Mouse (Mus musculus) adrenal gland, postnatal 25 days (tissue): ENCODE measurements around the gene Arntl. TPM values are rescaled to one million over a fixed set of nuclear protein-coding genes. Genes with fewer than 3 reads are reported as not detected.
"Not testable (repeated sequence)": the region's sequence is repeated elsewhere in the genome, so short reads cannot be mapped to it uniquely, and the experiment has no call there.

Source experiments
- DNase-seq: peaks from one replicate; pipeline ENCODE4 v3.0.0; 2021; ENCODE audit warnings: mixed read lengths
- total RNA-seq: library from RNA; stranded (reverse); gene quantifications from 2 replicates; pipeline ENCODE4 v1.2.3, GENCODE M21; 2021

Arntl gene
- total RNA-seq, 1 experiment from 2014 or later = 5.4 TPM

- DNase-seq = no peak
Observed at GRCm38 (mm10) chr7:113251554-113251953, 44.3 kb downstream of the Arntl start.

DNA sequence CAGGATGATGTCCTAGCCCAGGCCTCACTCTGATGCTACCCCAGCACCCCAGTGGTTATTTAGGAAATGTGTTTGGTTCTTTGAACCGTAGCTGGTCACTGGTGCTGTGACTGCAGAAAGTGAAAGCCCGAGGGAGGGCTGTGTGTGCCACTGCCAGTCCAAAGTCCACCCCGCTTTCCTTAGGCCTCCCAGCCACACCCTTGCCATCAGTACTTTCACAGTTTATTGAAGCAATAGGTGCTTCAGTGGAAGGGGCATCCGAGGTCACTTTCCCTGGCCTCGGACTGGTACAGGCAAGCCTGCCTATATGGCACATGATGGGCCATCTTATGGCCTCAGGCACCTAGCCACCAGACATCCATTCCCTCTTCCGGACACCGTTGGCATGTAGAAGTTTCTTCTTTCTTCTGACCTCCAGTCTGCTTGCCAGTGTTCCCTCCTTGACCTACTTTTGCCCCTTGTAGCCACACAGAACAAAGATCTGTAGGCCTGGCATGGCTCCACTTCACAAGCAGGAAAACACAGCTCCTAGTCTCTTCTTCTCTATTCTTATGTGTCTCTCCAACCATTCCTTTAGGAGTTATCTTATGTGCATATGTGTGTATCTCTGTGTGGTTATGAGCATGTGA, 46.6 kb downstream of the Arntl start:
- DNase-seq = no peak

DNA sequence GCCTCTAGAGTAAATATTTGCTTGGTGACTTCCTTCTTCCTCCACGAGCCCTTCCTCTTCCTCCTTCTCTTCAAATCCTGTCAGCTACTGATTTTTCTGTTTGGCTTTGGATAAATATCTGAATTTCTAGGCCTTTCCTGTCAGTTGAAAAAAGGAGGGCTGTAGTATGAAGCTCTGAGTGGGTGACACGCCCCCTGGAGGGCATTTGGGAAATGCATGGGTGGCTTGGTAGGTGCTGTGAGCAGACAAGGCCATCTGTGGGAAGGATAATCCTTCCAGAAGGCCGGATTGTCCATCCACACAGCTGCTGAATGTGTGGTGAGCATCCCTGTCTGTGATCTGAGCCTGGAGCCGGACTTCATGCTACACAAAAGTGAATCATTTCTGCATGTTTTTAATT, 48.8 kb downstream of the Arntl start:
- DNase-seq = peak; percentile 53

GRCm38 (mm10) chr7:113258430-113258829, 51.2 kb downstream of the Arntl start:
- DNase-seq = no peak

GRCm38 (mm10) chr7:113260321-113261167, 53.3 kb downstream of the Arntl start:
- DNase-seq = peak; percentile 69

- DNase-seq = no peak
Observed at GRCm38 (mm10) chr7:113261690-113262089, 54.4 kb downstream of the Arntl start.

DNA sequence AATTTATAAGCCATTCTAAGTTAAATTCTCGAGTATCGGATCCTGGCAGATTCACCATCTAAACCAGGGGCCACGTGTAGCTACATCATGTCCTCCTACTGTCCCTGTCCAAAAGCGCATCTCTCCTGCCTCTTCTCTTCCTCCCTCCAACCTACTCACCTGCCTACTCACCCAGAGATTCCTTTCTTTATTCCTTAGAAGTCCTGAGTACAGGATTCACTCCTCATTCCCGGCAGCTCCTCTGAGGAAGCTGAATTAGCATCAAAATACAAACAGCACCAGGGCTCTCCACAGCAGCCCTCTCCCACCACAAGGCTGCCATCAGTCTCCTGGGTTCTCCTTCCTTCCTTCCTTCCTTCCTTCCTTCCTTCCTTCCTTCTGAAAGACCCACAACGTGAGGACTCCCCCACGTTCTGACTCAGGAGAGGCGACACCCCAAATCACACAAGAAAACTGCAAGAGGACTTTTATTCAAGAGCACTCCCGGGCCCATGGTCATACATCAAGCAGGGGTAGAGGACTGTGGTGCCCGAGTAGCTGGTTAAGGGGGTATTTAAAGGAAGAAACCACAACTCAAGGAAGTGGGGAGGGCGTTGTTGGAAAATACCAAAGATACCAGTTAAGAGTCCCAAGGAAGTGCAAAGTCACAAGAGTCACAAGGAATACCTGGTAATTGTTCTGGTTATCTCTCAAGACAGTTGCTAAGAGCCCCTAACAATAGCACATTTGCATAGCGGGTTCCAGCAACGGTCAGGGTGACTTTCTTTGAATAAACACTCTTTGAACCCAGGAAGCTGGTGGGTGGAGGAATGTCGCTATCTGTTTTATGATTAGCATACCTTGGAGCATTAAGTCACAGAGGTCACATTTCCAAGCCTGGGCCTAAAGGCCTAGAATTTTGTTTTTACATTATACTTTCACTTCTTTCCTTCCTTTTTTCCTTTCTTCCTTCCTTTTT, 55.5 kb downstream of the Arntl start:
- DNase-seq = not testable (repeated sequence)

- DNase-seq = no peak
Observed at GRCm38 (mm10) chr7:113263990-113264389, 56.7 kb downstream of the Arntl start.

- peak; percentile 70 for DNase-seq
Observed at GRCm38 (mm10) chr7:113268287-113268686, 61.0 kb downstream of the Arntl start.

DNA sequence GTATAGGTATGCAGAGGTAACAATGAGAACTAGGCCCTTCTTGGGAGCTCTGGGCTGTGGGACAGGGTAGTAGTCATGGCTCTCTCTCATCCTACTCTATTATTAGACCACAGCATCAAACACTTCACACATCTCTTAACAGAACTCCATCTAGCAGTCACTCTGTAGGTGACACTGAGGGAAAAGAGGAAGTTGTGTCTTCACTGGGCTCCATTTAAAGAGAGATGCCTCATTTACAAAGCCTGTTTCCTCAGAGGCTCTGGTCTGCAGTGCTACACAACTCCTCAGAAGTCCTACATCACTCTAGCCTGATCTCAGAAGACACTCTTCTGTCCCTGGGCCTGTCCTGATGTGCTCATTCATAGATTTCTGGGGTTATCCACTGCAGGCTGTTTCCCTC, 61.8 kb downstream of the Arntl start:
- DNase-seq = no peak

DNA sequence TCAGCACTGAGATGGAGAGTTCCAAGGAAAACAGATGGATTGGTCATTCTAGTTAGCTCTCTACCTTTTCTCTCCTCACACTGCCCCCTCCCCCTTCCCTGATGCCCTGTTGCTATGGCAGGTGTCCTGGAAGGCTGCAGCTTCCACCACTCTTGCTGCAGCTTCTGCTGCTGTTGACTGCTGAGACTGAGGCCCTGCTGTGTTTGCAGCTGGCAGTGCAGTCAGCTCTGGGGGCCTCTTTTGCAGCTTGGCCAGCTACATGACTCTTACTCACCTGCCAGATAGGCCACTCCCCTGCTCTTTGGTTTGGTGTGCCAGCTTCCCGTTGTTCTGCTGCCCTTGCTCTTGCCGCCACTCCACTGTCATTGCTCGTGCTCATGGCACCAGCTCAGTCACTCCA, 62.7 kb downstream of the Arntl start:
- no peak for DNase-seq

GRCm38 (mm10) chr7:113270551-113270950, 63.3 kb downstream of the Arntl start:
- DNase-seq = peak; percentile 48

DNA sequence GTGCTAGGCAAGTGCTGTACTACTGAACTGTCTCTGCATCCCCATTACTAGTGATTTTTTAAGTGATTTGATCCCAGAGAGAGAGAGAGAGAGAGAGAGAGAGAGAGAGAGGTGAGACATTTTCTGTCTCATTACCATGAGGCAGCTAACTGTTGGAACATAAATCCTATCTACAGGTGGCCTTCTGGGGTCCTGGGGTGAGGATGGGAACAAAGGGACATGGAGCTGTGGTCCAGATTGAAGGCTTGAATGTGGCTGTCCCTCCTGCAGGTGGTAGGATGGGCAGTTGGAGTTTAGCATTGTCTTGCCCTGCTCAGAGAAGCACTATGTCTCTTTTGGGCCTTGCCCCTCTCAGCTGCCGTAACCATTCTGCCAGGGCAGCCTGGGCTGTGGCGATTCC, 63.7 kb downstream of the Arntl start:
- DNase-seq = no peak

GRCm38 (mm10) chr7:113272338-113272997, 65.2 kb downstream of the Arntl start:
- no peak for DNase-seq

DNA sequence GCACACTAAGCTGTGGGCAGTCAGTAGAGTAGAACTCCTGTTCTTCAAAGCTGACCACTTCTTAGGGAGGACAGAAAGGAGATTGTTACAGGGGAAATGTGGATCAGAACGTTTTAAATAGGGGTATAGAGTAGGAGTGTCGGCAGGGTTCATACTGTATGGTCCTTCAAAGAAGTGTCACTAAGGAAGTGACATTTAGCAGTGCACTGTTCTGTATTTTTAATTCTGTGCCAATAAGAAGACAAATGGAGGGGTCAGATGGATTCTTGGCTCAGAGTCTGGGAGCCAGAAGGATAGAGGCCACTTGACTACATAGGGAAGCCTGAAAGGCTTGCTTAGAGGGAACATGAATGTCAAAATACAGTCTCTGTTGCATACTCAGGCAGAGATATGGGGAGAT, 70.0 kb downstream of the Arntl start:
- no peak for DNase-seq

DNA sequence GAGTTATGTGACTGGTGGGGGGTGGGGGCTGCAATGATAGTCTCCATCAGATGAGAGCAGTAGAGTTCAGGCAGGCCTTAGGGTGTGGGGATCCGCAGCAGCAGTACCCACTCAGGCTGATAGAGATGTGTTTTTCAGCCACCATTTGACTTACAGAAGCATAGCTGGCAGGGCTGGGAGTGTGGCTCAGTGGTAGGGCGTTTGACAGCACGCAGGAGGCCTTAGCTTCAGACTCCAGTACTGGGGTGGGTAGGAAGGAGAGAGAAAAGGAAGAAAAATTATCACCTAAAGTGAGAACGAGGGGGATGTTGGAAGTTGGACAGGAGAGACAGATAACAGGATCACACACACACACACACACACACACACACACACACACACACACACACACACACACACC, 71.2 kb downstream of the Arntl start:
- no peak for DNase-seq

DNA sequence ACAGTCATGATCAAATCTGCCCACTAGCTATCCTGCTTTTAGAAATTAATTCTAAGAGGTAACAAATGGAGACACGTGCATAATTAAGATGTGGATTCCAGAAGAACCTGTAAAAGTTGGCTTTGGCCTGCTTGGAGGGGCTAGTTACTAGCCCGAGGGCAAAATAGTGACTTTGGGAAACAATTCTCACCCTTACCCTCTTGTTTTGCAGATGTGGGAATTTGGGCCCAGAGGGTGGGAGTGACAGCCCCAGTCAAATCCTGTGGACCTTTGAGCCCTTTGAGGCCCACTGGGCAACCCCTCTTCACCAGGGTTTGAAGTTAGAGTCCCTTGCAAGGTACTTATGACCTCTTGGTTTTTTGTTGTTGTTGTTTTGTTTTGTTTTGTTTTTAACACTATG, 72.0 kb downstream of the Arntl start:
- DNase-seq = no peak

DNA sequence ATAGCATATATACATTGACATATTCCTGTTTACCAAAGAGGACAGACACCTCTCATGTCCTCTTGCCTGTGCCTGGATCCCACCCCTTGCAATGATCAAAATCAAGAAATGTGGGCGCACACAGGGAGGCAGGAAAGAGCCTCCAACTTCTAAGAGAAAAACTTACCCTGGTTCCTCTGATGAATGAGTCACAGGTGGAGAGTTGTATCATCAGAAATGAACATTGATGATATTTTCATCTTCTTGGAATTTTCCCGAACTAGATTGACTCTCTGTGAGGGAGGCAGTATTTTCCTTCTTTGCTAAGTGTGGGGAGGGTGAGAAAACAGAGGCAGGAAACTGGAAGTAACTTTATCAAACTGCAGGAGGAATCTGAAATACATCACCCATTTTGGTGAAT, 78.1 kb downstream of the Arntl start:
- DNase-seq = no peak

DNA sequence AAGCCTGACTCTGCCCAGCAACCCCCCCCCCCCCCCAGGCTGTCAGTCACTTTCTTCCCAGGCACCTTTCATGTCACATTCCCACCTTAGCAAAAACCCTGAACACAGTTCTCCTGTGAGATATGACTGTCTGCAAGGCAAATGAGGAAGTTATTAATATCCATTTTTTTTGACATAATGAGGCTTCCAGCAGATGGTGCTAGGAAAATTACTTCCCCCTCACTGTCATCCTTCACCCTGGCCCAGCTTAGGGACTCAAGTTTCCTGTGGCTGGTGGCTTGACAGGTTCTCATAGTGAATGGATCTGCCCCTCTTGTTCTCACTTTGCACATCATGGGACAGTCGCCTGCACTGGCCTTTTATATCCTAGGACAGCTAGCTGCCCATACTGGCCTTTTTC, 81.9 kb downstream of the Arntl start:
- no peak for DNase-seq

GRCm38 (mm10) chr7:113291741-113292140, 84.5 kb downstream of the Arntl start:
- no peak for DNase-seq

DNA sequence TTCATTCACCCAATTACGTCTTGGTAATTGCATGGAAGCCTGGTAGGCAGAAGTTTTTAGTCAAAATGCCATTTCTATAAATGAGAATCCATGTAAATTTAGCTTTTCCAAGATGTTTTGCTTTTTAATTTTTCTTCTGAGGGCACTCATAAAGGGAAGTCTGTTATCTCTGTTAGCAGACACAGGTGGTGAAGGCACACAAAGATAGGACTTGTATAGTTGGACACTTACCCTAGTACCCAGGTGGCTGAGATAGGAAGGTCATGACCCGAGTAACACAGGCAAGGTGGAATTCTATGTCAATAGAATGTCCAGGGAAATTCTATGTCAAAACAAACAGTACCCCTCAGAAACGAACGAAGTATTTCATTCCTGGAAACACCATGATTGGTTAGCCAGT, 84.9 kb downstream of the Arntl start:
- no peak for DNase-seq

- DNase-seq = no peak
Observed at GRCm38 (mm10) chr7:113294598-113294997, 87.3 kb downstream of the Arntl start.
